Comparison of ENCODE assay signal across 8 mouse cellular contexts in the genomic region with DNA sequence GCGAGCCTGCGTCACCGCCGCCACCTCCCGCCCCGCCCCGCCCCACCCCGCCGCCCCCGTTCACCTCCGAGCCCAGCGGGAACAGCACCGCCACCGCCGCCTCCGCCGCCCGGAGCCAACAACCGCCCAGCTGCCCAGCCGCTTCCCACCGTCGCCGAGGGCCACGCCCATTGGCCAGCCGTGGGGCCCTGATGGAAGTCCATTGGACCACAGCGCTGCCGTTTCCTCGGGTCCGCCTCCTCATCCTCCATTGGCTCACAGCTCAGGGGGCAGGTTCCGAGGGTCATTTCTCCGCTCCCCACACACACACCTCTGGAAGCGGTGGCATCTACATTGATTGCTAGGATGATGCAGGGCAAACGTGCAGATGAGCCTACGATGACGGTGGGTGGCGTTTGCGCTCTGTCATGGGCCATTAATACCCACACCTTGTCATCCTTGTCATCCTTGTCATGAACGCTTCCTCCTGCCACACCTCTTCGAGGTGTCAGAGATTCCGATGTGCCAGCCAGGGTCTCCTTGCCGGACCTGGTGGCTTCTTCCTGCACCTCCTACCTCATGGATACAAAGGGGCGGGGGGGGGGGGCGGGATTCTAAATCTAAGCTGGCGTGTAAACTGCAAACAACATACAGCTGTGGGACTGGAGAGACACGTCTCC. TPM values are rescaled to one million over a fixed set of nuclear protein-coding genes. Genes with fewer than 3 reads are reported as not detected.
DNase-seq lines count a peak whose midpoint lies in the region; ATAC-seq and TF ChIP-seq lines count a peak whose summit lies in the region.

A gene (minus strand): TSS at position 172 of the 659 bp plus-strand sequence.

- in situ Hi-C loops in CH12.LX (cut with MboI; ENCODE audit: low pct_ligation_motif_present, low pct_unique_long_range_greater_than_20kb, low sequenced_read_pairs) = no loop called here

- H3K79me2 ChIP-seq in CH12.LX (replicated peaks; ENCODE audit: control insufficient read depth, extremely low read depth, insufficient read depth, poor library complexity, severe bottlenecking) = peaks cover 19% of the 10 kb centered on the region

- DNase-seq in CH12.LX (ENCODE audit: extremely low read depth) = peak; percentile 89
- DNase-seq in c-Kit-positive CD71-positive TER-119-negative erythroid progenitor cells, embryonic 14.5 days (ENCODE audit: low read depth) = peak; percentile 90
- peak; percentile 96 for DNase-seq in heart, postnatal 0 days (ENCODE audit: low spot score)
- peak; percentile 66 for DNase-seq in large intestine, adult 2 months (ENCODE audit: low read depth, low spot score)
- DNase-seq in liver, postnatal 0 days = peak; percentile 96
- DNase-seq in testis, postnatal 10 days (ENCODE audit: low spot score) = peak; percentile 96

- H3K9ac ChIP-seq in CH12.LX (ENCODE audit: insufficient read depth, low read depth) = peak within 1 kb of the TSS; percentile 82
- H3K9ac ChIP-seq in forebrain, embryonic 12.5 days = peak within 1 kb of the TSS; percentile 84
- H3K9ac ChIP-seq in heart, postnatal 0 days (replicated peaks; ENCODE audit: low read depth, low read length) = peak within 1 kb of the TSS; percentile 90
- H3K9ac ChIP-seq in liver, postnatal 0 days (replicated peaks) = peak within 1 kb of the TSS; percentile 76
- H3K9ac ChIP-seq in neural tube, embryonic 14.5 days (replicated peaks; ENCODE audit: low read depth, low read length) = peak within 1 kb of the TSS; percentile 68

- TF ChIP-seq EP300 in CH12.LX (IDR thresholded peaks at IDR 0.05; ENCODE audit: low read length) = no peak
- TF ChIP-seq EP300 in heart, postnatal 0 days (IDR thresholded peaks at IDR 0.05; ENCODE audit: low read depth) = no peak
- TF ChIP-seq EP300 in liver, postnatal 0 days (IDR thresholded peaks at IDR 0.05; ENCODE audit: low read depth) = no peak

- peaks cover 7% of the 10 kb centered on the region for H3K9me3 ChIP-seq in CH12.LX (replicated peaks; ENCODE audit: low read length)
- H3K9me3 ChIP-seq in forebrain, embryonic 12.5 days = peaks cover 6% of the 10 kb centered on the region; the same call in 1 of the 2 replicates
- no peaks in the 10 kb centered on the region for H3K9me3 ChIP-seq in heart, postnatal 0 days (replicated peaks; ENCODE audit: control insufficient read depth, low read length)
- no peaks in the 10 kb centered on the region for H3K9me3 ChIP-seq in liver, postnatal 0 days (ENCODE audit: low read length)
- H3K9me3 ChIP-seq in neural tube, embryonic 14.5 days (ENCODE audit: control insufficient read depth, low read length) = no peaks in the 10 kb centered on the region

- H3K4me3 ChIP-seq in CH12.LX (replicated peaks in 1 of 3; ENCODE audit: low read depth in 2 of 3, low read length in 2 of 3, poor library complexity in 1 of 3) = peak within 1 kb of the TSS; percentile 62 to 98 (median 83)
- H3K4me3 ChIP-seq in forebrain, embryonic 12.5 days (replicated peaks) = peak within 1 kb of the TSS; percentile 85
- H3K4me3 ChIP-seq in heart, postnatal 0 days (ENCODE audit: low read depth, low read length) = peak within 1 kb of the TSS; percentile 83
- H3K4me3 ChIP-seq in liver, postnatal 0 days (ENCODE audit: low read depth, low read length) = peak within 1 kb of the TSS; percentile 65
- H3K4me3 ChIP-seq in neural tube, embryonic 14.5 days (ENCODE audit: low read depth, low read length) = peak within 1 kb of the TSS; percentile 55

- ATAC-seq in forebrain, embryonic 12.5 days (ENCODE audit: low FRiP score) = peak; percentile 98
- peak; percentile 92 for ATAC-seq in heart, postnatal 0 days (ENCODE audit: insufficient read depth, low read depth)
- ATAC-seq in liver, postnatal 0 days = peak; percentile 91
- ATAC-seq in neural tube, embryonic 14.5 days (ENCODE audit: low read depth) = peak; percentile 98

- no peak for TF ChIP-seq RAD21 in CH12.LX (IDR thresholded peaks at IDR 0.05; ENCODE audit: low read depth, low read length)

- peak within 1 kb of the TSS; percentile 85 for H3K27ac ChIP-seq in CH12.LX (ENCODE audit: insufficient read depth, low read depth)
- peak within 1 kb of the TSS; percentile 85 for H3K27ac ChIP-seq in forebrain, embryonic 12.5 days
- H3K27ac ChIP-seq in heart, postnatal 0 days (ENCODE audit: low read depth) = peak within 1 kb of the TSS; percentile 97
- H3K27ac ChIP-seq in liver, postnatal 0 days (ENCODE audit: low read depth) = peak within 1 kb of the TSS; percentile 93
- peak within 1 kb of the TSS; percentile 85 for H3K27ac ChIP-seq in neural tube, embryonic 14.5 days (ENCODE audit: low read depth, low read length)

- peaks cover 17 to 25% of the 10 kb centered on the region in 2 experiments for H3K36me3 ChIP-seq in CH12.LX (replicated peaks in 1 of 2; ENCODE audit: control insufficient read depth in 1 of 2, insufficient read depth in 1 of 2, low read length in 1 of 2)
- peaks cover 20% of the 10 kb centered on the region for H3K36me3 ChIP-seq in forebrain, embryonic 12.5 days (replicated peaks)
- H3K36me3 ChIP-seq in heart, postnatal 0 days (replicated peaks; ENCODE audit: control insufficient read depth, insufficient read depth, low read length) = peaks cover 22% of the 10 kb centered on the region
- peaks cover 23% of the 10 kb centered on the region for H3K36me3 ChIP-seq in liver, postnatal 0 days (replicated peaks; ENCODE audit: insufficient read depth, low read length)
- peaks cover 8% of the 10 kb centered on the region for H3K36me3 ChIP-seq in neural tube, embryonic 14.5 days (ENCODE audit: control insufficient read depth, insufficient read depth, low read length)

- dilution Hi-C loops in CH12.LX (cut with MboI; ENCODE audit: extremely low pct_ligation_motif_present, extremely low pct_unique_long_range_greater_than_20kb, low sequenced_read_pairs) = no loop called here

- TF ChIP-seq CTCF in CH12.LX (conservative IDR thresholded peaks at IDR 0.05 in 1 of 2, IDR thresholded peaks at IDR 0.05 in 1 of 2; ENCODE audit: low read depth in 2 of 2, low read length in 2 of 2) = no peak
- no peak for TF ChIP-seq CTCF in heart, postnatal 0 days (IDR thresholded peaks at IDR 0.05; ENCODE audit: low read depth)
- no peak for TF ChIP-seq CTCF in liver, postnatal 0 days (IDR thresholded peaks at IDR 0.05; ENCODE audit: low read depth)

- H3K27me3 ChIP-seq in CH12.LX (replicated peaks) = no peaks in the 10 kb centered on the region
- H3K27me3 ChIP-seq in forebrain, embryonic 12.5 days = peaks cover 16% of the 10 kb centered on the region
- H3K27me3 ChIP-seq in heart, postnatal 0 days (ENCODE audit: control insufficient read depth, insufficient read depth, low read length) = no peaks in the 10 kb centered on the region
- no peaks in the 10 kb centered on the region for H3K27me3 ChIP-seq in liver, postnatal 0 days (ENCODE audit: insufficient read depth, low read length)
- no peaks in the 10 kb centered on the region for H3K27me3 ChIP-seq in neural tube, embryonic 14.5 days (ENCODE audit: control insufficient read depth, insufficient read depth, low read length)

- peak within 1 kb of the TSS; percentile 82 for H3K4me2 ChIP-seq in CH12.LX (ENCODE audit: insufficient read depth, low read depth, poor library complexity, severe bottlenecking)
- H3K4me2 ChIP-seq in forebrain, embryonic 12.5 days = peak within 1 kb of the TSS; percentile 71
- H3K4me2 ChIP-seq in heart, postnatal 0 days (ENCODE audit: low read depth, low read length) = peak within 1 kb of the TSS; percentile 60
- peak within 1 kb of the TSS; percentile 79 for H3K4me2 ChIP-seq in liver, postnatal 0 days (ENCODE audit: low read depth, low read length)
- H3K4me2 ChIP-seq in neural tube, embryonic 14.5 days (ENCODE audit: low read depth, low read length) = peak within 1 kb of the TSS; percentile 66

- TF ChIP-seq POLR2A in CH12.LX (IDR thresholded peaks at IDR 0.05; ENCODE audit: low read depth, low read length) = peak; percentile 68

- WGBS in forebrain, embryonic 12.5 days = 1% methylated on average over 23 of the region's 45 CpGs
- under 1% methylated on average over 36 of the region's 45 CpGs for WGBS in heart, postnatal 0 days
- 1% methylated on average over 33 of the region's 45 CpGs for WGBS in large intestine, adult 2 months
- WGBS in liver, postnatal 0 days (ENCODE audit: insufficient replicate concordance) = 1% methylated on average over 32 of the region's 45 CpGs
- WGBS in neural tube, embryonic 14.5 days = under 1% methylated on average over 31 of the region's 45 CpGs

- peaks cover 11 to 41% of the 10 kb centered on the region in 2 experiments for H3K4me1 ChIP-seq in CH12.LX (ENCODE audit: control insufficient read depth in 1 of 2, insufficient read depth in 2 of 2)
- peaks cover 22% of the 10 kb centered on the region for H3K4me1 ChIP-seq in forebrain, embryonic 12.5 days
- H3K4me1 ChIP-seq in heart, postnatal 0 days (ENCODE audit: control insufficient read depth, insufficient read depth) = peaks cover 4% of the 10 kb centered on the region; the same call in 1 of the 2 replicates
- H3K4me1 ChIP-seq in liver, postnatal 0 days (ENCODE audit: insufficient read depth) = peaks cover 13% of the 10 kb centered on the region
- peaks cover 10% of the 10 kb centered on the region; the same call in 1 of the 2 replicates for H3K4me1 ChIP-seq in neural tube, embryonic 14.5 days (ENCODE audit: control insufficient read depth, insufficient read depth, low read length)

TF ChIP-seq in CH12.LX, 34 proteins besides CTCF, POLR2A, EP300 and RAD21 (continues in another document):
- no peak for TF ChIP-seq MYC (IDR thresholded peaks at IDR 0.05; ENCODE audit: low read depth, low read length)
- TF ChIP-seq NELFE (IDR thresholded peaks at IDR 0.05; ENCODE audit: low read depth, low read length) = peak; percentile 44; the same call in 1 of the 2 replicates
- no peak for TF ChIP-seq SMC3 (IDR thresholded peaks at IDR 0.05; ENCODE audit: low read depth, low read length)
- TF ChIP-seq ZMIZ1 (IDR thresholded peaks at IDR 0.05; ENCODE audit: low read depth, low read length) = 0 out of 2 replicates have a peak, but pooled peaks have one; percentile 26
- peak; percentile 59; the same call in 1 of the 2 replicates for TF ChIP-seq CHD2 (IDR thresholded peaks at IDR 0.05; ENCODE audit: low read length)
- peak; percentile 16; the same call in 1 of the 2 replicates for TF ChIP-seq HCFC1 (IDR thresholded peaks at IDR 0.05; ENCODE audit: low read depth, low read length)
- no peak for TF ChIP-seq JUN (IDR thresholded peaks at IDR 0.05; ENCODE audit: insufficient read depth, low read depth, low read length)

RNA-seq across cellular contexts. Expression of the gene that starts here (rescaled TPM):
- 41.8 and 42.3 TPM in 2 replicates for total RNA-seq in CH12.LX (2012; rRNA removed)
- 31.7 and 34.0 TPM in 2 replicates for total RNA-seq in CH12.LX (2014; rRNA removed)
- polyA plus RNA-seq in CH12.LX (2012; ENCODE audit: insufficient read length, low read depth) = 52.8 and 52.9 TPM in 2 replicates
- 103 and 109 TPM in 2 replicates for polyA plus RNA-seq in forebrain, embryonic 12.5 days (2016; fragmentation: Nextera tagmentation; extraction: Ambion mirVana)
- total RNA-seq in heart, postnatal 0 days (2014; rRNA removed; ENCODE audit: low replicate concordance) = 83.8 and 113 TPM in 2 replicates
- polyA plus RNA-seq in heart, postnatal 0 days (2015; fragmentation: Nextera tagmentation; extraction: Ambion mirVana) = 67.2 and 67.7 TPM in 2 replicates
- polyA plus RNA-seq in large intestine, adult 2 months (2012; rRNA removed) = 99.6 and 125 TPM in 2 replicates
- 28.6 and 30.6 TPM in 2 replicates for polyA plus RNA-seq in liver, postnatal 0 days (2015; fragmentation: Nextera tagmentation; extraction: Ambion mirVana)
- polyA plus RNA-seq in neural tube, embryonic 14.5 days (2014; fragmentation: Nextera tagmentation; extraction: Ambion mirVana) = 117 and 121 TPM in 2 replicates

Comparison
In these comparisons a context has a peak if more than half of its experiments do, and no peak if none do; other contexts are left out.
1. Peak in every context shown above with its lines: DNase-seq, ATAC-seq, H3K4me3 ChIP-seq and H3K27ac ChIP-seq.